Mouse (Mus musculus) Muller cell, postnatal 12 days (primary cell): ENCODE results near the gene Nrxn2.

Experiments used
- DNase-seq: peaks from one replicate; pipeline ENCODE4 v3.0.0-alpha.2; 2015; ENCODE audit errors: inconsistent ontology term

The Nrxn2 gene

GRCm38 (mm10) chr19:6416124-6416770 lies 2.3 kb upstream of the Nrxn2 start:
- DNase-seq: no peak

- DNase-seq: no peak
Observed at GRCm38 (mm10) chr19:6416894-6417761, 1.4 kb upstream of the Nrxn2 start.

- no peak for DNase-seq
Observed at GRCm38 (mm10) chr19:6418984-6419692, 607 bp downstream of the Nrxn2 start.

GRCm38 (mm10) chr19:6419805-6420310 lies 1.3 kb downstream of the Nrxn2 start:
- no peak for DNase-seq

- no peak for DNase-seq
Observed at GRCm38 (mm10) chr19:6420481-6421210, 2.1 kb downstream of the Nrxn2 start.

GRCm38 (mm10) chr19:6421211-6421590 lies 2.7 kb downstream of the Nrxn2 start:
- DNase-seq: no peak

- DNase-seq: no peak
Observed at GRCm38 (mm10) chr19:6422014-6422413, 3.5 kb downstream of the Nrxn2 start.

GRCm38 (mm10) chr19:6423241-6423640 lies 4.7 kb downstream of the Nrxn2 start:
- DNase-seq: no peak

GRCm38 (mm10) chr19:6424137-6424881 lies 5.8 kb downstream of the Nrxn2 start:
- no peak for DNase-seq

GRCm38 (mm10) chr19:6425595-6425994 lies 7.1 kb downstream of the Nrxn2 start:
- DNase-seq: no peak

- DNase-seq: peak; percentile 73
Observed at GRCm38 (mm10) chr19:6426703-6427500, 8.4 kb downstream of the Nrxn2 start.

GRCm38 (mm10) chr19:6427653-6428434 lies 9.3 kb downstream of the Nrxn2 start:
- no peak for DNase-seq

- DNase-seq: no peak
Observed at GRCm38 (mm10) chr19:6428501-6429200, 10.1 kb downstream of the Nrxn2 start.

- no peak for DNase-seq
Observed at GRCm38 (mm10) chr19:6443016-6443415, 24.5 kb downstream of the Nrxn2 start.

- DNase-seq: no peak
Observed at GRCm38 (mm10) chr19:6445761-6446423, 27.4 kb downstream of the Nrxn2 start.

- DNase-seq: no peak
Observed at GRCm38 (mm10) chr19:6446736-6447437, 28.4 kb downstream of the Nrxn2 start.

GRCm38 (mm10) chr19:6448752-6449151 lies 30.2 kb downstream of the Nrxn2 start:
- no peak for DNase-seq
